Mouse (Mus musculus) limb, embryonic 14.5 days (tissue): Measurements from ENCODE around the gene Prss23. TPM values are rescaled to one million over a fixed set of nuclear protein-coding genes. Genes with fewer than 3 reads are reported as not detected.

Experiments
- ATAC-seq: fragments of 200-750 bp; cut with Nextera tagmentation; 2 replicates; pipeline ENCODE4 v1.8.0; 2017; ENCODE audit warnings: low read depth, moderate number of reproducible peaks, moderate TSS enrichment; ENCODE audit not compliant: low FRiP score
- DNase-seq: peaks from one replicate; pipeline ENCODE4 v3.0.0-alpha.2; 2015; ENCODE audit warnings: low spot score
- H3K27ac ChIP-seq: fragments of 300-500 bp; sonication (generic); replicated peaks from 2 replicates; pipeline ENCODE4 v1.5.1; 2014; ENCODE audit warnings: low read depth, mild to moderate bottlenecking, low read length, moderate library complexity, mixed read lengths
- H3K27me3 ChIP-seq: fragments of 300-500 bp; sonication (generic); 2 replicates; pipeline ENCODE4 v1.6.1; 2014; ENCODE audit warnings: low read length, mixed read lengths; ENCODE audit not compliant: control insufficient read depth, insufficient read depth
- H3K36me3 ChIP-seq: fragments of 300-500 bp; sonication (generic); 2 replicates; pipeline ENCODE4 v1.6.1; 2014; ENCODE audit warnings: mild to moderate bottlenecking, low read length, moderate library complexity, mixed read lengths; ENCODE audit not compliant: control insufficient read depth, insufficient read depth
- H3K4me1 ChIP-seq: fragments of 300-500 bp; sonication (generic); 2 replicates; pipeline ENCODE4 v1.6.1; 2014; ENCODE audit warnings: antibody characterized with exemption, low read length, mixed read lengths; ENCODE audit not compliant: control insufficient read depth, insufficient read depth
- H3K4me2 ChIP-seq: fragments of 300-500 bp; sonication (generic); replicated peaks from 2 replicates; pipeline ENCODE4 v1.6.1; 2014; ENCODE audit warnings: low read depth, mild to moderate bottlenecking, low read length, moderate library complexity; ENCODE audit not compliant: severe bottlenecking
- H3K4me3 ChIP-seq: fragments of 300-500 bp; sonication (generic); replicated peaks from 2 replicates; pipeline ENCODE4 v1.5.1; 2014; ENCODE audit warnings: low read length
- H3K9ac ChIP-seq: fragments of 300-500 bp; sonication (generic); 2 replicates; pipeline ENCODE4 v1.6.1; 2014; ENCODE audit warnings: mild to moderate bottlenecking, low read depth, low read length, moderate library complexity; ENCODE audit not compliant: severe bottlenecking
- H3K9me3 ChIP-seq: fragments of 300-500 bp; sonication (generic); 2 replicates; pipeline ENCODE4 v1.6.1; 2016; ENCODE audit warnings: low read length; ENCODE audit not compliant: control insufficient read depth
- POLR2A ChIP-seq: fragments of 200-500 bp; IDR thresholded peaks from 2 replicates; pipeline ENCODE4 v1.8.0; 2012; ENCODE audit warnings: inconsistent platforms, mild to moderate bottlenecking, moderate library complexity, borderline replicate concordance; ENCODE audit not compliant: insufficient read depth, insufficient read length; ENCODE audit errors: extremely low read depth
- WGBS: fragments of 180-500 bp; shearing (Covaris S2); extraction: QIAGEN DNeasy Blood & Tissue Kit; methylation state at CpG from one replicate; pipeline ENCODE4 v1.1.7; 2014; 5-methylcytosine and 5-hydroxymethylcytosine counted together
- polyA plus RNA-seq, 2 experiments: library from polyadenylated mRNA; depleted of rRNA in 1 of 2; stranded (reverse) in 1 of 2; unstranded in 1 of 2; fragments of >200 nt; fragmentation: Nextera tagmentation in 1 of 2; extraction: Ambion mirVana in 1 of 2; gene quantifications; 2 replicates each; pipeline versions ENCODE4 v1.2.1 to v1.2.3; 2012 to 2014

Prss23 gene
- polyA plus RNA-seq, 2 experiments = 60.6 to 76.0 TPM

DNA sequence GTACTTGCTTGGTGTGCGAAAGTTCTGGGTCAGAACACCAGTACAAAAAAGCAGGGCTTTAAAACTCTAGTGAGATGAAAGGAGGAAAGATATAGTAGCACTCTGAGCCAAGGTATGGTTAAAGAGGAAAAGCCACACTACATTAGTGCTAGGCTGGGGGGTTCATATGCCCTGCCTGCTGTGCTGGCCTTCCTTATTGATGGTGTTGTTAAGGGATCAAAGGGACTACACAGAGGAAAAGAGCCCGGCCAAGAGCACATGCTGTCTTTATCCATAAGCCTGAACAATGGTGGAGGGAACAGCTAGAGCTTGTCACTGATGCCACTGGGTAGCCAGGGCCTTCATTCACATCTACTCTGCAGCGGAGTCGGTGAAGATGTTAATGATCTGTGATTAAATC, 28.2 kb upstream of the Prss23 start:
- TF ChIP-seq POLR2A = no peak
- Histone ChIP-seq H3K36me3 (no peaks in the 10 kb centered on the region), H3K9me3 (no peaks in the 10 kb centered on the region), H3K9ac (no peak overlapping the region), H3K27me3 (no peaks in the 10 kb centered on the region), H3K27ac (no peak overlapping the region), H3K4me3 (no peak overlapping the region), H3K4me2 (no peak overlapping the region), H3K4me1 (no peaks in the 10 kb centered on the region)
- DNase-seq = no peak
- 64% methylated on average over 4 of the region's 4 CpGs for WGBS
- ATAC-seq = no peak

DNA sequence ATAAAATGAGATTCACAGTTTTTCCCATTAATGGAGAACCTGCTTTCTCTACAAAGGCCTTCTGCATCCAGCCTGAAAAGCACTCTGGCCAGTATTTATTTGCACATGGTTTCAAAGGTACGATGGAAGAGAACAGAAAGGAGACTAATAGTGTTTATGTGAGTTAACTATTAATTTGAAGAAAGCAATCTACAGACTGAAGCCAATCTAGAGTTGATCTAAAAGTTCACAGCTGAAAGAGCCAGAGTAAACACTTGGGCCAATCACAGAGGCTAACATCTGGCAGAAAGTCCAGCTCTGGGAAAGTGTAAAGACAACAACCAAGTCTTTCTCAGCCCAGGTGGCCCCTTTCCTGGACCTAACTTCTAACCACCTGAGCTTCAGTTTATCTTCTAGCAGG, 27.1 kb upstream of the Prss23 start:
- Histone ChIP-seq H3K36me3 (no peaks in the 10 kb centered on the region), H3K4me3 (no peak overlapping the region), H3K27me3 (no peaks in the 10 kb centered on the region), H3K4me2 (no peak overlapping the region), H3K9me3 (no peaks in the 10 kb centered on the region), H3K9ac (no peak overlapping the region), H3K4me1 (no peaks in the 10 kb centered on the region), H3K27ac (no peak overlapping the region)
- no peak for TF ChIP-seq POLR2A
- 27% methylated on average over 1 of the region's 1 CpGs for WGBS
- DNase-seq (no peak), ATAC-seq (no peak)

DNA sequence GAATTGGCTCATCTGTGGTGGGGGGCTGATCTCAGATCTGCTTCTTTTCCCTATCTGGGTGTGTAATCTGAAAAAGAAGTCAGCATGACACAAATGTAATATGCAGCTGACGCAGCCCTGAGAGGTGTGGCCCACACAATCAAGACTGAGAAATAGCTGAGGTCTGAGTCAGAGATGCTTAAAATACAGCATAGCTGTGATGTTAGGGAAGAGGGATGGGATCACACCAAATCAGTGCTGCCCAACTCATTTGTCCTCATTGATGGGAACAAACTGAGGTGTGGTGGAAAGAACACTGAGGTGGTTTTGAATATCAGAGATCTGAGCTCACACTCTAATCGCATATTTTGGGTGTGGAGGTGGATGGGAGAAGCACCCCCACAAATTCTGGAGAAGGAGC, 14.0 kb upstream of the Prss23 start:
- no peak for TF ChIP-seq POLR2A
- no peak overlapping the region for H3K27ac ChIP-seq
- H3K9me3 ChIP-seq = no peaks in the 10 kb centered on the region
- H3K36me3 ChIP-seq = no peaks in the 10 kb centered on the region
- DNase-seq = no peak
- H3K27me3 ChIP-seq = no peaks in the 10 kb centered on the region
- H3K4me2 ChIP-seq = no peak overlapping the region
- no peaks in the 10 kb centered on the region for H3K4me1 ChIP-seq
- no peak for ATAC-seq
- WGBS = 79% methylated on average over 2 of the region's 2 CpGs
- H3K4me3 ChIP-seq = no peak overlapping the region
- no peak overlapping the region for H3K9ac ChIP-seq

DNA sequence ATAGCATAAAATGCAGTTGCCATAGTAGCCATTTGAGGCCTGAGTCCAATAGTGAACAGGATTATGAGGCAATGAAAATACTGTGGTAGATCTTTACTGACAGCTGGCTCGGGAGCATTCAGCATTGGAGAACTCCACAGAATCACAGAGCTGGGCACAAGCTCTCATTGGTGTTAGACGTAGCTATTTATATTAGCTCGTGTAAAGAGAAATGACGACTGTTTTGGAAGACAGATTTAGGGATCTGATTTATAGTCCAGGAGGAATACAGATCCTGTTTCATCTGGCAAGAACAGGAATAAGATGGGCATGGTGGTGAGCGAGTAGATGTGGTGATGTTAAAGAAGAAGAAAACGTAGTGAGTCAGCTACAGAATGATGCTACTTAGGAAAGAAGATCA, 12.4 kb upstream of the Prss23 start:
- Histone ChIP-seq H3K9ac (no peak overlapping the region), H3K27me3 (no peaks in the 10 kb centered on the region), H3K4me2 (no peak overlapping the region), H3K9me3 (no peaks in the 10 kb centered on the region), H3K4me1 (no peaks in the 10 kb centered on the region), H3K27ac (no peak overlapping the region), H3K4me3 (no peak overlapping the region), H3K36me3 (no peaks in the 10 kb centered on the region)
- ATAC-seq (no peak), DNase-seq (no peak)
- TF ChIP-seq POLR2A = no peak
- 49% methylated on average over 6 of the region's 6 CpGs for WGBS

- WGBS = 74% methylated on average over 4 of the region's 4 CpGs
- TF ChIP-seq POLR2A = no peak
- H3K4me2 ChIP-seq = no peak overlapping the region
Observed at GRCm38 (mm10) chr7:89527430-89527856, 456 bp upstream of the Prss23 start.

DNA sequence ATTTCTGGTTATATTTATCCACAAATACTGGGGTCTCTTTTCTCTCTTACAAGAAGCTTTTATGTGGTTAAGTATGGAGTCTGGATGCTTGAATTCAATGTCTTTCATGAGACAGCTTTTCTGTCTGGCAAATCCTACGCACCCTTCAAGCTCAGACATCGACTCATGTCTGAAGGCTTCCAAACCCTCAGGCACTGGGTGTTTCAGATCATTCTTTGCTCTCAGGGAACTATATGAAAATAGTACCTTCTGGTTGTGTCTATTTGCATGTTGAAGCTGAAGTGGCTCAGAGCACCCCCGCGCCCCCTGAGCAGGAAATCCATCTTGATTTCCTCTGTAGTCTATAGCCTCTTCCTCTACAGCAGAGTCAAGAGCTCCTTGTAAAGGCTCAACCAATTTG, 3.2 kb downstream of the Prss23 start:
- no peak for DNase-seq
- Histone ChIP-seq H3K4me1 (0 out of 2 replicates have a peak, but pooled peaks cover 2% of the 10 kb centered on the region), H3K9ac (no peak overlapping the region), H3K27me3 (no peaks in the 10 kb centered on the region), H3K36me3 (no peaks in the 10 kb centered on the region), H3K4me2 (no peak overlapping the region), H3K27ac (no peak overlapping the region), H3K9me3 (peaks cover 11% of the 10 kb centered on the region), H3K4me3 (no peak overlapping the region)
- ATAC-seq = no peak
- 87% methylated on average over 4 of the region's 4 CpGs for WGBS
- no peak for TF ChIP-seq POLR2A

More at GRCm38 (mm10) chr7:89527430-89527856, 456 bp upstream of the Prss23 start:
- no peaks in the 10 kb centered on the region for H3K9me3 ChIP-seq
- DNase-seq (no peak), ATAC-seq (no peak)
- H3K27ac ChIP-seq = no peak overlapping the region
- H3K27me3 ChIP-seq = no peaks in the 10 kb centered on the region
- no peak overlapping the region for H3K9ac ChIP-seq
- no peaks in the 10 kb centered on the region for H3K36me3 ChIP-seq
- no peak overlapping the region for H3K4me3 ChIP-seq
- no peaks in the 10 kb centered on the region for H3K4me1 ChIP-seq
